Mouse (Mus musculus) olfactory bulb, adult 2 months (tissue): ENCODE data around the gene Lpgat1.

Source experiments
- CTCF ChIP-seq: fragments of 200-500 bp; IDR thresholded peaks from 2 replicates; pipeline ENCODE4 v1.5.1; 2012; ENCODE audit warnings: low read depth, mild to moderate bottlenecking, low read length, moderate library complexity; ENCODE audit not compliant: insufficient read depth
- POLR2A ChIP-seq: fragments of 200-500 bp; IDR thresholded peaks from 2 replicates; pipeline ENCODE4 v1.6.1; 2012; ENCODE audit warnings: mild to moderate bottlenecking, low read depth, low read length, moderate library complexity; ENCODE audit not compliant: insufficient read depth

DNA sequence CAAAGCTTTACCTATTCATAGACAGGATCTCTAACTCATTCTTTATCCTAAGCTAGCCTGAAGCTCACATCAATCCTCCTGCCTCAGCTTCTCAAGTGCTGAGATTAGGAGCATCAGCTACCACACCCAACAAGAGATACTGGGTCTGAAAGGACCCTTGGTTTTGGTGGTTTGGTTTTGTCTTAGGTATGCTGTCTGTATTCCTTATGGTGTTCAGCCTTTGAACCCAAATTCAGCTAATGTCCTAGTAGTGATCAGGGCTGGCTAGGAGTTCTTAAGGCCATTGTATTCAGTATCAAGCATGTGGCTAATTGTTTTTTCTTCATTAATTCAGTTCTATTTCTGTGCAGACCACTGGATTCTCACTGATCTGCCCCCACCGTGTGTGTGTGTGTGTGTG, 493 bp upstream of the Lpgat1 start:
- TF ChIP-seq POLR2A (no peak), CTCF (no peak)
